In genomic region chrX:48204469-48204868, GRCm38 (mm10) we compare ENCODE assay signal across 18 mouse cellular contexts. TPM values are rescaled to one million over a fixed set of nuclear protein-coding genes. Genes with fewer than 3 reads are reported as not detected.
A peak's percentile ranks its signal among the peaks of the same experiment; 100 is the strongest.
DNase-seq lines count a peak whose midpoint lies in the region; ATAC-seq and TF ChIP-seq lines count a peak whose summit lies in the region.
"Had no signal": no experiment of that assay in that cellular context is flagged by ENCODE, and none has a peak within 500 bp of the region (broad histone marks: within the 10 kb centered on the region; RNA-seq: fewer than 3 reads in every experiment).

No protein-coding gene starts in this region.

- intact Hi-C loops in heart, postnatal 36 days (cut with DNase I): loop anchor here (10.0 kb wide), 1 partner anchor 60 kb away; the partner anchor contains the start of gene Sash3

- H3K9me3 ChIP-seq in liver, embryonic 12.5 days (replicated peaks): no peaks in the 10 kb centered on the region
- H3K9me3 ChIP-seq in stomach, embryonic 16.5 days (replicated peaks; ENCODE audit: control insufficient read depth, low read length): no peaks in the 10 kb centered on the region
- H3K9me3 ChIP-seq in stomach, postnatal 0 days (ENCODE audit: control insufficient read depth, low read length): no peaks in the 10 kb centered on the region
- H3K9me3 ChIP-seq: neural tube, embryonic 15.5 days had no signal

- no peak for TF ChIP-seq EP300 in stomach, postnatal 0 days (optimal IDR thresholded peaks at IDR 0.05)

- H3K79me2 ChIP-seq in liver, adult 2 months (ENCODE audit: control insufficient read depth, insufficient read depth, low read length): peaks cover 18% of the 10 kb centered on the region; the same call in 1 of the 2 replicates
- peaks cover 53% of the 10 kb centered on the region for H3K79me2 ChIP-seq in macrophage (ENCODE audit: inconsistent target)

- H3K36me3 ChIP-seq in liver, adult 2 months (ENCODE audit: control insufficient read depth, insufficient read depth, low read length): peaks cover 10% of the 10 kb centered on the region
- H3K36me3 ChIP-seq in liver, embryonic 12.5 days: no peaks in the 10 kb centered on the region
- no peaks in the 10 kb centered on the region for H3K36me3 ChIP-seq in stomach, embryonic 16.5 days (ENCODE audit: control insufficient read depth, insufficient read depth, low read length)
- H3K36me3 ChIP-seq in stomach, postnatal 0 days (ENCODE audit: control insufficient read depth, insufficient read depth, low read length): no peaks in the 10 kb centered on the region
- H3K36me3 ChIP-seq in macrophage (ENCODE audit: inconsistent target): no peaks in the 10 kb centered on the region
- H3K36me3 ChIP-seq: neural tube, embryonic 15.5 days had no signal

- no peak overlapping the region for H3K4me2 ChIP-seq in liver, embryonic 12.5 days
- no peak overlapping the region for H3K4me2 ChIP-seq in stomach, embryonic 16.5 days (ENCODE audit: low read depth, low read length)
- no peak overlapping the region for H3K4me2 ChIP-seq in stomach, postnatal 0 days (replicated peaks; ENCODE audit: low read depth)

- no peak for TF ChIP-seq CTCF in liver, adult 2 months (IDR thresholded peaks at IDR 0.05; ENCODE audit: low read depth, low read length)
- TF ChIP-seq CTCF in stomach, postnatal 0 days (IDR thresholded peaks at IDR 0.05; ENCODE audit: low read depth): no peak

- WGBS in liver, adult 2 months: 36% methylated on average over 6 of the region's 6 CpGs
- WGBS in liver, embryonic 12.5 days (ENCODE audit: insufficient replicate concordance): 46% methylated on average over 6 of the region's 6 CpGs
- 69% methylated on average over 6 of the region's 6 CpGs for WGBS in stomach, embryonic 16.5 days
- 62% methylated on average over 6 of the region's 6 CpGs for WGBS in stomach, postnatal 0 days
- WGBS in macrophage (ENCODE audit: missing documents): 41% methylated on average over 5 of the region's 6 CpGs

- H3K4me3 ChIP-seq in liver, adult 2 months (ENCODE audit: insufficient read depth, low read depth, low read length): no peak overlapping the region
- no peak overlapping the region for H3K4me3 ChIP-seq in liver, embryonic 12.5 days
- no peak overlapping the region for H3K4me3 ChIP-seq in stomach, embryonic 16.5 days (replicated peaks; ENCODE audit: low read length)
- no peak overlapping the region for H3K4me3 ChIP-seq in stomach, postnatal 0 days (ENCODE audit: low read depth, low read length)
- H3K4me3 ChIP-seq in macrophage (ENCODE audit: inconsistent target): no peak overlapping the region
- H3K4me3 ChIP-seq: erythroblast, embryonic 14.5 days; gastrocnemius, adult 2 months; neural tube, embryonic 15.5 days had no signal

- DNase-seq in liver, adult 2 months (ENCODE audit: extremely low read depth, low read depth, low spot score): peak; percentile 51
- no peak for DNase-seq in stomach, postnatal 0 days (ENCODE audit: low spot score)
- DNase-seq in heart, postnatal 36 days: no peak
- DNase-seq in layer of hippocampus, postnatal 14 days (ENCODE audit: low spot score in 2 of 2): no peak
- DNase-seq: adrenal gland, adult 8-10 months; gastrocnemius, adult 2 months; heart, adult 11 months; kidney, adult 18-20 months; kidney, postnatal 14 days; lung, adult 2 months; thymus, adult 18-20 months had no signal

- H3K4me1 ChIP-seq in liver, adult 2 months (ENCODE audit: control insufficient read depth, insufficient read depth, low read length): peaks cover 19% of the 10 kb centered on the region
- H3K4me1 ChIP-seq in liver, embryonic 12.5 days: peaks cover 9% of the 10 kb centered on the region; the same call in 1 of the 2 replicates
- H3K4me1 ChIP-seq in stomach, embryonic 16.5 days (ENCODE audit: control insufficient read depth, insufficient read depth, low read length): no peaks in the 10 kb centered on the region
- no peaks in the 10 kb centered on the region for H3K4me1 ChIP-seq in stomach, postnatal 0 days (replicated peaks; ENCODE audit: control insufficient read depth, insufficient read depth)

- H3K27ac ChIP-seq in liver, adult 2 months (replicated peaks; ENCODE audit: insufficient read depth, low read depth, low read length): peak overlapping the region; percentile 60
- H3K27ac ChIP-seq in liver, embryonic 12.5 days: no peak overlapping the region
- peak overlapping the region; percentile 19; the same call in 1 of the 2 replicates for H3K27ac ChIP-seq in stomach, embryonic 16.5 days (ENCODE audit: low read length)
- no peak overlapping the region for H3K27ac ChIP-seq in stomach, postnatal 0 days (replicated peaks)
- H3K27ac ChIP-seq in macrophage: peak overlapping the region; percentile 62
- H3K27ac ChIP-seq: gastrocnemius, adult 2 months; neural tube, embryonic 15.5 days had no signal

- ATAC-seq in liver, embryonic 12.5 days: no peak
- no peak for ATAC-seq in stomach, embryonic 16.5 days (ENCODE audit: insufficient read depth, low FRiP score)
- no peak for ATAC-seq in stomach, postnatal 0 days (ENCODE audit: low FRiP score, low TSS enrichment)
- ATAC-seq: CD4-positive, CD25-positive, alpha-beta regulatory T cell, adult 4 months; forebrain, embryonic 14.5 days had no signal

- TF ChIP-seq POLR2A in liver, adult 2 months (IDR thresholded peaks at IDR 0.05; ENCODE audit: extremely low read depth, insufficient read depth, low read length): no peak

- no peaks in the 10 kb centered on the region for H3K27me3 ChIP-seq in liver, adult 2 months (ENCODE audit: control insufficient read depth, insufficient read depth, low read length)
- H3K27me3 ChIP-seq in liver, embryonic 12.5 days (replicated peaks): no peaks in the 10 kb centered on the region
- no peaks in the 10 kb centered on the region for H3K27me3 ChIP-seq in stomach, embryonic 16.5 days (ENCODE audit: control insufficient read depth, insufficient read depth, low read length)
- no peaks in the 10 kb centered on the region for H3K27me3 ChIP-seq in stomach, postnatal 0 days (ENCODE audit: control insufficient read depth, insufficient read depth, low read length)
- H3K27me3 ChIP-seq: neural tube, embryonic 15.5 days had no signal

- no peak overlapping the region for H3K9ac ChIP-seq in liver, adult 2 months (ENCODE audit: low read depth, low read length)
- no peak overlapping the region for H3K9ac ChIP-seq in liver, embryonic 12.5 days
- no peak overlapping the region for H3K9ac ChIP-seq in stomach, embryonic 16.5 days (ENCODE audit: low read length)
- H3K9ac ChIP-seq in stomach, postnatal 0 days (ENCODE audit: low read length): no peak overlapping the region
- H3K9ac ChIP-seq: neural tube, embryonic 15.5 days had no signal

RNA-seq across cellular contexts. Expression of gene Zdhhc9, which starts 4.2 kb away (rescaled TPM):
- 36.2 and 46.2 TPM in 2 replicates for total RNA-seq in liver, adult 2 months (2014; rRNA removed)
- polyA plus RNA-seq in liver, adult 2 months (2012; rRNA removed): 66.4 and 71.8 TPM in 2 replicates
- polyA plus RNA-seq in liver, embryonic 12.5 days (2016; fragmentation: Nextera tagmentation; extraction: Ambion mirVana): 2.3 and 2.6 TPM in 2 replicates
- polyA plus RNA-seq in stomach, embryonic 16.5 days (2015; fragmentation: Nextera tagmentation; extraction: Ambion mirVana): 4.6 and 6.1 TPM in 2 replicates
- polyA plus RNA-seq in stomach, postnatal 0 days (2015; fragmentation: Nextera tagmentation; extraction: Ambion mirVana): 5.1 and 5.7 TPM in 2 replicates
- total RNA-seq in macrophage (2018; cell fraction: chromatin; rRNA removed): 10 to 100 TPM in 22 of 26 experiments, 1 to 10 TPM in 4; 4.8 to 65.1 (median 30.3) TPM
- 10 to 100 TPM; 38.4 to 62.5 (median 51.0) TPM for total RNA-seq in macrophage (2018; cell fraction: cytosol; rRNA removed)
- total RNA-seq in macrophage (2018; cell fraction: nucleus; rRNA removed): 10 to 100 TPM; 16.1 to 95.4 (median 45.5) TPM
- 31.7 to 69.9 TPM (median 45.2 TPM) in 3 replicates for polyA plus RNA-seq in macrophage (2018)
- total RNA-seq in heart, postnatal 36 days (2021): 10 to 100 TPM; 29.9 to 34.2 TPM
- total RNA-seq in layer of hippocampus, postnatal 14 days (2021): 10 to 100 TPM; 52.2 to 54.3 TPM

RNA-seq across cellular contexts. Expression of gene Utp14a, which starts 52.2 kb away (rescaled TPM):
- 6.4 and 6.7 TPM in 2 replicates for total RNA-seq in liver, adult 2 months (2014; rRNA removed)
- 1.4 and 2.2 TPM in 2 replicates for polyA plus RNA-seq in liver, adult 2 months (2012; rRNA removed)
- polyA plus RNA-seq in liver, embryonic 12.5 days (2016; fragmentation: Nextera tagmentation; extraction: Ambion mirVana): 19.3 and 22.5 TPM in 2 replicates
- polyA plus RNA-seq in stomach, embryonic 16.5 days (2015; fragmentation: Nextera tagmentation; extraction: Ambion mirVana): 15.2 and 17.0 TPM in 2 replicates
- polyA plus RNA-seq in stomach, postnatal 0 days (2015; fragmentation: Nextera tagmentation; extraction: Ambion mirVana): 10.8 and 12.6 TPM in 2 replicates
- 10 to 100 TPM; 18.2 to 69.9 (median 55.7) TPM for total RNA-seq in macrophage (2018; cell fraction: chromatin; rRNA removed)
- total RNA-seq in macrophage (2018; cell fraction: cytosol; rRNA removed): 10 to 100 TPM; 17.7 to 36.8 (median 28.4) TPM
- 10 to 100 TPM; 19.7 to 75.5 (median 42.4) TPM for total RNA-seq in macrophage (2018; cell fraction: nucleus; rRNA removed)
- 28.6 to 42.0 TPM (median 33.0 TPM) in 3 replicates for polyA plus RNA-seq in macrophage (2018)
- 10 to 100 TPM; 13.8 to 18.8 TPM for total RNA-seq in heart, postnatal 36 days (2021)
- 10 to 100 TPM; 17.9 to 18.0 TPM for total RNA-seq in layer of hippocampus, postnatal 14 days (2021)

RNA-seq across cellular contexts. Expression of gene Sash3, which starts 58.2 kb away (rescaled TPM):
- 0.83 and 1.5 TPM in 2 replicates for total RNA-seq in liver, adult 2 months (2014; rRNA removed)
- 0.72 and 1.4 TPM in 2 replicates for polyA plus RNA-seq in liver, adult 2 months (2012; rRNA removed)
- 9.7 and 10.0 TPM in 2 replicates for polyA plus RNA-seq in liver, embryonic 12.5 days (2016; fragmentation: Nextera tagmentation; extraction: Ambion mirVana)
- 4.3 and 5.0 TPM in 2 replicates for polyA plus RNA-seq in stomach, embryonic 16.5 days (2015; fragmentation: Nextera tagmentation; extraction: Ambion mirVana)
- polyA plus RNA-seq in stomach, postnatal 0 days (2015; fragmentation: Nextera tagmentation; extraction: Ambion mirVana): 1.5 and 1.6 TPM in 2 replicates
- total RNA-seq in macrophage (2018; cell fraction: chromatin; rRNA removed): 10 to 100 TPM in 22 of 26 experiments, 1 to 10 TPM in 4; 4.5 to 48.2 (median 19.8) TPM
- 100 to 1,000 TPM in 6 of 26 experiments, 10 to 100 TPM in 20; 46.5 to 111 (median 85.9) TPM for total RNA-seq in macrophage (2018; cell fraction: cytosol; rRNA removed)
- total RNA-seq in macrophage (2018; cell fraction: nucleus; rRNA removed): 10 to 100 TPM; 15.3 to 90.7 (median 47.5) TPM
- polyA plus RNA-seq in macrophage (2018): 69.0 to 81.4 TPM (median 69.1 TPM) in 3 replicates
- 1 to 10 TPM; 1.6 TPM for total RNA-seq in heart, postnatal 36 days (2021)
- total RNA-seq in layer of hippocampus, postnatal 14 days (2021): 1 to 10 TPM; 1.0 to 1.9 TPM

Comparison
In these comparisons a context has a peak if more than half of its experiments do, and no peak if none do; other contexts are left out.
1. H3K27ac ChIP-seq: peak in liver, adult 2 months (single experiment), stomach, embryonic 16.5 days (single experiment) and macrophage (single experiment); none in liver, embryonic 12.5 days (single experiment) and stomach, postnatal 0 days (single experiment).